Mouse (Mus musculus) yolk sac, embryonic 10.5 days (tissue): ENCODE measurements around the gene Efnb3.

Experiments
- DNase-seq: peaks from one replicate; pipeline ENCODE4 v3.0.0-alpha.2; 2017; ENCODE audit warnings: low spot score

The Efnb3 gene

GRCm38 (mm10) chr11:69510796-69511496, 49.1 kb downstream of the Efnb3 start:
- peak; percentile 26 for DNase-seq
